In genomic region chr13:119755681-119756471, GRCm38 (mm10) we compare ENCODE assay signal across 8 mouse cellular contexts. TPM values are rescaled to one million over a fixed set of nuclear protein-coding genes. Genes with fewer than 3 reads are reported as not detected.
DNase-seq lines count a peak whose midpoint lies in the region; ATAC-seq and TF ChIP-seq lines count a peak whose summit lies in the region.

Nim1k (minus strand) TSS chr13:119755882.

- TF ChIP-seq POLR2A in thymus, adult 2 months (IDR thresholded peaks at IDR 0.05; ENCODE audit: control insufficient read depth, extremely low read depth, insufficient read depth, low read length, poor library complexity): peak; percentile 69

- H3K9ac ChIP-seq in lung, embryonic 15.5 days: peak within 1 kb of the TSS; percentile 49

- DNase-seq in ES-CJ7 (ENCODE audit: low read depth, low spot score): peak; percentile 55
- DNase-seq in cerebellum, adult 8-10 months: peak; percentile 84
- peak; percentile 88 for DNase-seq in layer of hippocampus, adult 9-11 months
- peak; percentile 69 for DNase-seq in ovary, adult 18-20 months (ENCODE audit: low spot score)
- peak; percentile 76 for DNase-seq in thymus, adult 2 months

- H3K9me3 ChIP-seq in lung, embryonic 15.5 days: no peaks in the 10 kb centered on the region

- no peaks in the 10 kb centered on the region; the same call in 1 of the 2 replicates for H3K36me3 ChIP-seq in lung, embryonic 15.5 days
- H3K36me3 ChIP-seq in thymus, adult 2 months (ENCODE audit: control insufficient read depth, insufficient read depth, low read length): peaks cover 7% of the 10 kb centered on the region; the same call in 1 of the 2 replicates

- H3K4me2 ChIP-seq in lung, embryonic 15.5 days: peak within 1 kb of the TSS; percentile 94

- TF ChIP-seq CTCF in thymus, adult 2 months (IDR thresholded peaks at IDR 0.05; ENCODE audit: borderline replicate concordance, control insufficient read depth, extremely low read depth, insufficient read depth, low read length, poor library complexity): no peak

- H3K27me3 ChIP-seq in lung, embryonic 15.5 days: no peaks in the 10 kb centered on the region
- no peaks in the 10 kb centered on the region for H3K27me3 ChIP-seq in thymus, adult 2 months (ENCODE audit: control insufficient read depth, insufficient read depth, low read length)

- H3K4me1 ChIP-seq in lung, embryonic 15.5 days: peaks cover 11% of the 10 kb centered on the region
- H3K4me1 ChIP-seq in thymus, adult 2 months (replicated peaks; ENCODE audit: control insufficient read depth, insufficient read depth, low read length): peaks cover 14% of the 10 kb centered on the region

- WGBS in lung, embryonic 15.5 days: 2% methylated on average over 43 of the region's 43 CpGs
- WGBS in thymus, adult 2 months: 1% methylated on average over 43 of the region's 43 CpGs

- peak; percentile 83 for ATAC-seq in frontal cortex, adult (ENCODE audit: low TSS enrichment)
- peak; percentile 84 to 88 for ATAC-seq in hematopoietic stem cell, adult 5-6 weeks (replicated peaks in 1 of 2; ENCODE audit: insufficient read depth in 1 of 2, low FRiP score in 2 of 2, low TSS enrichment in 1 of 2, low read depth in 1 of 2, poor library complexity in 2 of 2, severe bottlenecking in 2 of 2)
- ATAC-seq in lung, embryonic 15.5 days (ENCODE audit: borderline replicate concordance, extremely low read depth, low FRiP score, low TSS enrichment): peak; percentile 97

- peak within 1 kb of the TSS; percentile 58 for H3K4me3 ChIP-seq in lung, embryonic 15.5 days
- peak within 1 kb of the TSS; percentile 98 for H3K4me3 ChIP-seq in thymus, adult 2 months (ENCODE audit: control insufficient read depth, insufficient read depth, low read length)

- H3K27ac ChIP-seq in lung, embryonic 15.5 days: peak within 1 kb of the TSS; percentile 46; the same call in 1 of the 2 replicates
- H3K27ac ChIP-seq in thymus, adult 2 months (ENCODE audit: control insufficient read depth, insufficient read depth, low read length): peak within 1 kb of the TSS; percentile 94

RNA-seq across cellular contexts. Expression of gene Nim1k, which starts in this region (rescaled TPM):
- total RNA-seq in hematopoietic stem cell, adult 5-6 weeks (2017): 4.4 and 4.6 TPM in 2 replicates
- 0.97 and 1.0 TPM in 2 replicates for polyA plus RNA-seq in lung, embryonic 15.5 days (2015; fragmentation: Nextera tagmentation; extraction: Ambion mirVana)
- polyA plus RNA-seq in thymus, adult 2 months (2012; rRNA removed): 5.5 and 5.8 TPM in 2 replicates

Comparison
In these comparisons a context has a peak if more than half of its experiments do, and no peak if none do; other contexts are left out.
1. Peak in every context shown above with its lines: DNase-seq, ATAC-seq, H3K4me3 ChIP-seq and H3K27ac ChIP-seq.